Mouse (Mus musculus) bone marrow macrophage, adult 2 months (primary cell): ENCODE results near the gene Pof1b.

Experiments used
- CTCF ChIP-seq: IDR thresholded peaks from 2 replicates; pipeline ENCODE4 v1.5.1; 2012; ENCODE audit warnings: low read depth, mild to moderate bottlenecking, low read length, moderate library complexity
- POLR2A ChIP-seq: IDR thresholded peaks from 2 replicates; pipeline ENCODE4 v1.6.1; 2012; ENCODE audit warnings: mild to moderate bottlenecking, low read depth, low read length, borderline replicate concordance

DNA sequence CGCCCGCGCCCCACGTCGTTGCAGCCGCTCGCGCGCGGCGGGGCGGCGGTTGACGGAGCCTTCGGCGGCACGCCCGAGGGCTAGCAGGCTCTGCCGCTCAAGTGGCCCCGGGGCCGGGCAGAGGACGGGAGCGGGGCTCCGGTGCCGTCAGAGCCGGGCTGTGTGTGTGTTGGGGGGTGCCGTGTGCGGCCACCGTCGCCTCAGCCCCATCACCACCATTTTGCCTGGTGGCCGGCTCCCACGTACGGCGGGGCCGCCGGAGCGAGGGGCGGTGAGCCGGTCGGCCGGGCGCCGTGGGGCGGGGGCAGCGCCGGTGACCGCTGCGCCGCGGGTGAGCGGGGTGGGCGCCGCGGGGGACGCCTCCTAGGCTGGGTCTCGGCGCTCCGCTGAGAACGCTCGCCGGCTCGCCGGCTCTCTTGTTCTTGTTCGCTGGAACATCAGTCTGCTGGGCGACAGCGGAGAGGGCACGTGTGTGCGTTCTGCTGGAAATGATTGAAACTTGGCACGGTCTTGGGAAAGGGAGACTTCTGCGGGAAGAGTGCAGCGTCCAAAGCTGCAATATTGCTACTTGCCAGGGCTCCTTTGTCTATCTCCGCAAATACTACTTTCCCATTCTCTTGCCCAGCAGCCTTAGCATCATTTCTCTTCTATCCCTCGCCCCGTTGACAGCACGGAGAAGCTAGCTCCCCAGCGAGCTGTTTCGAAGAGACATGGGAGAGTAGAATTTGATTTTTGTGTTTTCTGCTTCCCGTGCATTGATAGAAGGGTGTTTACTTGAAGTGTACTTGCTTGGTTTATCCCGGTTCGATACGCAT is 96.9 kb downstream of the Pof1b start:
- TF ChIP-seq CTCF (no peak), POLR2A (no peak)
